Mouse (Mus musculus) bone marrow macrophage, adult 2 months (primary cell): ENCODE results near the gene Nup210. TPM values are rescaled to one million over a fixed set of nuclear protein-coding genes. Genes with fewer than 3 reads are reported as not detected.

Source experiments
- H3K27ac ChIP-seq: 2 replicates; pipeline ENCODE4 v1.5.1; 2012; ENCODE audit warnings: low read depth, low read length; ENCODE audit not compliant: insufficient read depth
- H3K4me1 ChIP-seq: 2 replicates; pipeline ENCODE4 v1.6.1; 2012; ENCODE audit warnings: low read length; ENCODE audit not compliant: control insufficient read depth, insufficient read depth
- H3K4me3 ChIP-seq: 2 replicates; pipeline ENCODE4 v1.5.1; 2012; ENCODE audit warnings: mild to moderate bottlenecking, low read length, moderate library complexity; ENCODE audit not compliant: insufficient read depth
- CTCF ChIP-seq: IDR thresholded peaks from 2 replicates; pipeline ENCODE4 v1.5.1; 2012; ENCODE audit warnings: low read depth, mild to moderate bottlenecking, low read length, moderate library complexity
- POLR2A ChIP-seq: IDR thresholded peaks from 2 replicates; pipeline ENCODE4 v1.6.1; 2012; ENCODE audit warnings: mild to moderate bottlenecking, low read depth, low read length, borderline replicate concordance
- polyA plus RNA-seq: library from polyadenylated mRNA; stranded (reverse); fragments of >200 nt; gene quantifications from 2 replicates; pipeline ENCODE4 v1.2.4, GENCODE M21; 2012; ENCODE audit not compliant: missing spikeins, insufficient read depth, insufficient read length

Gene Nup210
- polyA plus RNA-seq, 1 experiment, result 1.2 TPM

DNA sequence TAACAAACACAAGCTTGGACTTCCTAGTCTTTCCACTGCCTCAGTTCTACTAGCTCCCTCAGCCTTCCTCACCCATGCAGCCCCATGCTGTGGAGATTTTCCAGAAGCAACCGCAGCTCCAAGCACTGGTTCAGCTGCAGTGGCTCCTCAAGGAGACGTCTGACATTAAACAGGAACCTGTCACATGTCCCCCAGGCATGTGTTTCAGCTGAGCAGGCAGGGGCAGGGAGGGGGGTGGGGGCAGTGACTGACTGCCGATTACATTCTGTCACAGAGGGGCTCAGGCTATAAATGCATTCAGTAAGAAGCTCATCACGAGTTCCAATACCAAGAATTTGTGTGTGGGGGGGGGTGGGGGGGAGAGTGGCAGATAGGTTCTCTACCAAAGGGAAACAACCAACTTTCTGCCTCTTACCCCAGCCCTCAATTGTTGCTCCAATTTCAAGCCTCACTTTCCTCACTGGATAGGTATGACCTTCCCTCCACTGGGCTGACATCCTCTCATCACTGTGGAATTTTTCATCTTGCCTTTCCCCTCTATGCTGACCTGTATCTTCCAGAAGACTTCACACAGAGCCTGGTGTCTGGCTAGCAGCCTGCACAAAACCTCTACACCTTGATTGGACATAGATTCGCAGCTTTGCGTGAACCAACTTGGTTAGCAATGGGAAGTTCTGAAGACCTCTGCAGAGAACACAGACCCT is 71.8 kb downstream of the Nup210 start:
- TF ChIP-seq POLR2A (no peak), CTCF (no peak)
- no peak overlapping the region for H3K4me3 ChIP-seq
- H3K4me1 ChIP-seq, result no peaks in the 10 kb centered on the region
- no peak overlapping the region for H3K27ac ChIP-seq

DNA sequence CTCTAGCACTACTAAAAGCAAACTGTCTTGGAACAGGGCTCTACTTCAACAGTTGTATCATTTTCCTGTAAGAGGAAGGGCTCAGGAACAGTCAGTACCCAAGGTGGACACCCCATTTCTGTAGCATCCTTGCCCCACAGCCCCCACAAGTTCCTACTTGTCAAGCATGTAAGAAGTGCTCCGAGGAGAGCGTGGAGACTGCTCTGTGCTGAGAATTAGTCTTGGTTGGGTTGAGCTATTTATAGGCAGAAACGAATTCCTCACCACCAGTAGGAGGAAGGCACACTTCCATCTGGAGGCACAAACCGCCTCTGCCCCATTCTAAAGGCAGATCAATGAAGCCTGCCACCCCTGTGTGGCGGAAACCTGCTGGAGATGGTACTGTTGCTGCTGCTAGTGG is 75.3 kb downstream of the Nup210 start:
- H3K4me1 ChIP-seq, result no peaks in the 10 kb centered on the region
- H3K4me3 ChIP-seq, result no peak overlapping the region
- H3K27ac ChIP-seq, result no peak overlapping the region
- TF ChIP-seq CTCF, result no peak
- TF ChIP-seq POLR2A, result no peak

DNA sequence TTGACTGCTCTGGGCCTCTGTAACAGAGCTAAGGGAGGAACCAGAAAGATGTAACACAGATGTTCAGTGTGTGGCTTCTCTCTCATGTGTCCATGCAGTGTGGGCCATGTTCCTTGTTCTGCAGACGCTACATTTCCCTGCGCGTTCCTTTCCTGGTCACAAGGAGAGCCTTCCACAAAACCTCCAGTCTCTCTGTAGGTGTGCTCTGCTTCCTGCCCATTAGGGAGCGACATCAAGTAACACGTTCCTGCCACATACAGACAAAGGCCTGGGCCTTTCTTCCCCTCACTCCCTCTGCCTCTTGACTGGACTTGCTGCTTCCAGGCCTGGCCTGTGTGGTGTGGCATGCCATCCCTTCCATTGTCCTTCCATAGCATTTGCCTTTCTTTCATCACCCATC is 88.4 kb downstream of the Nup210 start:
- H3K4me1 ChIP-seq, result no peaks in the 10 kb centered on the region
- H3K27ac ChIP-seq, result no peak overlapping the region
- TF ChIP-seq CTCF (no peak), POLR2A (no peak)
- H3K4me3 ChIP-seq, result no peak overlapping the region

DNA sequence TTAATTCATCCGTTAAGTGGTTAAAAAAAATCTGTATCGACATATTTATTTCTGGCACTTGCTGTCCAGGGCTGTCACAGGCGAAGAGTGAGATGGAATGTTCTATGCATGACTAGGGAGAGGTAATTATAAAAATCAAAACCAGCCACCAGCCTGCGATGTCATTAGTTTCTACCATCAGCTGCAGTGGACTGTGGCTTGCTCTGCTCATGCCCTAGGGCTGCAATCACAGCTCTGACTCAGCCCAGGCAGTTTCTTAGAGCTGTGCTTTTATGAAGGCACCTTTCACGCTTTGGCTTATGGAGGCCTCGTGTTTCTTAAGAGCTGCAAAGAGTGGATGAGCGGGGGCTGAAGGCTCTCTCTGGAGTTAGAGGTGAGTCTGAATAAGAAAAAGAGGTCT is 95.8 kb downstream of the Nup210 start:
- no peak overlapping the region for H3K4me3 ChIP-seq
- no peak for TF ChIP-seq POLR2A
- H3K27ac ChIP-seq, result no peak overlapping the region
- H3K4me1 ChIP-seq, result no peaks in the 10 kb centered on the region

DNA sequence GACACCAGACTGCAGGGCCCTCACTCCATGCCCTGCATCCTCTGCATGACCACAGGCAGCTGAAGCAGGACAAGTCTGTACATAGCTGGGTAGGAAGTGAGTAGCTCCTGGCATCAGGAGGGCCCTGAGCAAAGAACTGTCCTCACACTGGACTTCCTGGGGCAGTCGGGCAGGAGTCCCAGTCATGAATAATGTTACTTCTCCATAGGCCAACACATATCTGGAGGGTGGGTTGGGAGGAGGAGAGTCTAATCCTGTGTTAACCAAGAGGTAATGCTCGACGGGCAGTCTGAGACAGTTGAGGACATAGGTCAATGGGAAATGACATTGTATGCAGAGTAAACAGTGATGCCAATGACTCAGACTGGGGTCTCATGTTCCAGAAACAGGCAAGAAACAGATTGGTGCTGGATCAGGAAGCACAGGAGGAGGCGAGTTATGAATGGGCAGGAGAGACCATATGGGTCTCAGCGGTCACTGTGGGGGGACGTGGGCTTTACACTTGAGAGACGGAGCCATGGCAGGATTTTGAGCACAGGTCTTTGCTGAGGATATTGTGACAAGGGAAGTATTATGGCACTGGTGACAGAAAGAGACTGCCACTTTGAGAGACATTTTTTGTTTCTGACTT is 99.9 kb downstream of the Nup210 start:
- H3K4me3 ChIP-seq, result no peak overlapping the region
- no peaks in the 10 kb centered on the region for H3K4me1 ChIP-seq
- TF ChIP-seq POLR2A (no peak), CTCF (no peak)
- H3K27ac ChIP-seq, result no peak overlapping the region

DNA sequence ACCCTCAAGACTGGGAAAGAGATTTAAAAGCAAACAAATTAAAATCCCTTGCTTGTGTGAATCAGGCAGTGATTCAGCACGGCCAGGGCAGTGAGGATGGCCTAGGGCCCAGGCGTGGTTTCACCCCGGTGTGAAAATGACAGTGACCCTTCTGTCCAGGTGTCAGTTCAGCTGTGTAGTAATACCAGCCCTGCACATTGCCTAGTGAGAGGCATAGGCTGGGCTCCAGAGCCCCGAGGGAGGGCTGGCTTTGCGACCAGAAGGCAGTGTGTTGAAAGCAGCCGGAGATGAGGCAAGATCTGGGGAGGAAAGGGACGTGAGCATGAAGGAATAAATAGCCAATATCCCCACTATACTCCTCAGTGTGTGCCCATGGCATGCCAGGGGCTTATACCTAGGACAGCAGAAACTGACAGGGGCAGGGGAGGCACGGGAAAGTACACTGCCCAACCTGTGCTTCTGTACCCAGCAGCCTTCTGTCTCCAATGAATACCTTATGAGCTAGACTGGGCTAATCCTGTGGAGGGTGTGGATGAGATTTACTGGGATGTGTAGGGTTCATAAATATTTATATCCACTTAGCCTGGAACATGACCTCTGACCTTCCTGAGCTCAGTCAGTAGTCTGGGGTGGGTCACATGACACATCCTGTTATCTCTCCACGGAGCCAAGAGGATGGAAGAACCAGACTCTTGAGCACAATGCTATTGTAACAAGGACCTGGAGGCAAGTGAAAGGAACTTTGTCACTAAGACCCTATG is 102.3 kb downstream of the Nup210 start:
- H3K27ac ChIP-seq, result no peak overlapping the region
- no peaks in the 10 kb centered on the region for H3K4me1 ChIP-seq
- TF ChIP-seq CTCF, result no peak
- no peak for TF ChIP-seq POLR2A
- no peak overlapping the region for H3K4me3 ChIP-seq

DNA sequence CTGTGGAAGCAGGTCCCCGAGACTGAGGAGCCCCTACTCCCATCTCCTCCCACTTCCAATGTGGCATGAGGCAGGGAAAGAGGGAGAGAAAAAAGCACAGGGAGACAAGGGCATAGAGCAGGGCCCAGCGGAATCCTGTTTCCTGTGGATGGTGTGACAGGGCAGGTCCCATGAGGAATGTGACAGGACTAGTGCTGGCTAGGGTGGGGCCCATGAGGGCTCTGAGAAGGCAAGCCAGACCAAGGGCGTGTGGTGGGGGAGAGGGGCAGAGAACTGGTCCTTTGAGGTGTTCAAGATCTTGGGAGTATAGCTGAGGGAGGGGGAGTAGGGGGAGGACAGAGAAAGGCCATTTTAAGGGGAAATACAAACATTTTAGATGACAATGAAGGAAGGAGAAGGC is 104.2 kb downstream of the Nup210 start:
- Histone ChIP-seq H3K4me3 (no peak overlapping the region), H3K27ac (no peak overlapping the region), H3K4me1 (peaks cover 2% of the 10 kb centered on the region)
- TF ChIP-seq POLR2A (no peak), CTCF (no peak)

DNA sequence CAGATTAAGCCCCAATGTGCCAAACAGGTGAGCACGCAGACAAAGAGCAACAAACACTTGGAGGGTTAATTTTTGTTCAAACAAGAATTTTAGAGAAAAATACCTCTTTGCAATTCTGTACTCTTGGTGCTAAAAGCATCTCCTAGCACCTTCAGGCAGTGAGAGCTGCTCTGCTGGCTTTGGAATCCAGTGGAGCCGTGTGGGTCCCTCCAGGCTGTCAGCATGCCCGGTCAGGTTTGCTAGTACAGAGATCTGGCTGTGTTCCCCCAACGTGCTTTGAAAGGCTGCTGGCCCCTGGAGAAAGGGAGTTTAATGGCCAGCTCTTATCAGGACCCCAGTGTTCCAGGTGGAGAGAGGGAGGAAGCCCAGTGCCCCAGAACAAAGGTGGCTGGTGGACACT is 105.1 kb downstream of the Nup210 start:
- TF ChIP-seq POLR2A, result no peak
- no peak for TF ChIP-seq CTCF
- H3K27ac ChIP-seq, result no peak overlapping the region
- H3K4me3 ChIP-seq, result no peak overlapping the region
- H3K4me1 ChIP-seq, result peaks cover 9% of the 10 kb centered on the region

DNA sequence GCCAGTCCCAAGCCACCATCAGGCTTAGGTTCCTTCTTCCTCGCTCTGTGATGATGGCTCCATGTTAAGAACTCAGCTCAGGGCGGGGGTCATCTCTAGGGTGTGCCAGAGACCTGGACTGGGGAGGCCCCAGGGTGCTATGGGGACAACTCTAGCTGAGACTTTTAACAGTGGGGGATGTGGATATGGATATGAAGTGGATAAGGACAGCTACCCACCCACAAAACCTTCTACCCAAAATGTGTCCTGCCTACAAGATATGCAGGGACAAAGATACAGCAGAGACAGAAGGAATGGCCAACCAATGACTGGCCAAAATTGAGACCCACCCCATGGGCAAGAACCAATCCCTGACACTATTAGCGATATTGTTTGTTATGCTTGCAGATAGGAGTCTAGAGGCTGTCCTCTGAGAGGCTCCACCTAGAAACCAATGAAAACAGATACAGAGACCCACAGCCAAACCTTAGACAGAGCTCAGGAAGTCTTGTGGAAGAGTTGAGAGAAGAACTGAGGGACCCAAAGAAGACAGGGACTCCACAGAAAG is 108.3 kb downstream of the Nup210 start:
- Histone ChIP-seq H3K4me3 (no peak overlapping the region), H3K4me1 (peaks cover 16% of the 10 kb centered on the region), H3K27ac (no peak overlapping the region)
- TF ChIP-seq CTCF (no peak), POLR2A (no peak)

DNA sequence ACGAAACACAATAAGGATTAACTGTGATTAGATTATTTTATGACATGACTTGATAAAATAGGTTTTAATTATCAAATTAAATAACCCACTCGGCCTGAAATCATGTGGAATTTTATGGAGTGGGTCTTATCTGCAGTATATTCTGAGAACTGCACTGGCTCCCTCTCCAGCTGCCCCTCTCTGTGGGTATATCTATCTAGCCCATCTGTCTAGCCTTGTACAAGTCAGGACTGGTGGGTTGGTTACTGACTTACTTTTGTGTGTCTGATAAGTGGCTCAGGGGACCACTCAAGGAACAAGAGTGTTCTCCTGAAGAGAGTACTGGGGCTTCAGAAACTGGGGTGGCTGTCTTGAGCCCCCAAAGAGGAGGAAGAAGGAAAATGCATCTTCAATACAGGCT is 109.4 kb downstream of the Nup210 start:
- Histone ChIP-seq H3K4me1 (peaks cover 16% of the 10 kb centered on the region), H3K4me3 (no peak overlapping the region), H3K27ac (no peak overlapping the region)
- no peak for TF ChIP-seq POLR2A
- no peak for TF ChIP-seq CTCF
